Mouse (Mus musculus) cerebellum, postnatal 25 days (tissue): ENCODE results near the gene Enc1.
"Not testable (repeated sequence)": the region's sequence is repeated elsewhere in the genome, so short reads cannot be mapped to it uniquely, and the experiment has no call there.

Experiments used
- DNase-seq, 2 experiments: peaks; one replicate each; pipeline ENCODE4 v3.0.0; 2021; ENCODE audit warnings: mixed read lengths in 2 of 2

Enc1 gene

DNA sequence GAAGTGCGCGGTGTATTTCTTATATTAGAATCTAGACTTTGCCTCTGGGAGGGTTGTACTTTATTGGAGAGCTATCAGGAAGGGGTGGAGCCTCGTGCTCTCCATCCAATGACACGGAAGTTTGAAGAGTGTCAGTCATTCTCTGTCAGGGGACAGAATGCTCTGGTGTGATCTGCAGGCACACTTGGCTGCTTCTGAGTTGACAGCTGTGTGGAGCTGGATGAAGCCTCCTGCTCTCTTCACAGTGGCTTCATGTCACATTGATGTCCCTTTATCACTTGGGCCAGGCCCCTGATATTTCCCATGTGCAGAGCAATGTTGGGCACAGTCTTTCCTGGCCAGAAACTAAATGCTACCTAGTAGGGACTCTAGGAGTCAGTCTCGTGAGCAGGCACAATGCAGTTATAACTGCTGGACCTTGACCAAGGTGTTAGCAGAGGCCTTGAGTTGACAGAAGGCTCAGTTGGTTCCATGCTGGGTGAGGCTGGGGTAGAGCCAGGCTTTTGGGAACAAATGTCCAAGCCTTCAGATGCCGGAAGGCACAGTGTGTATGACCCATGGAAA lies 12.6 kb downstream of the Enc1 start:
- DNase-seq = peak; percentile 70 to 78

DNA sequence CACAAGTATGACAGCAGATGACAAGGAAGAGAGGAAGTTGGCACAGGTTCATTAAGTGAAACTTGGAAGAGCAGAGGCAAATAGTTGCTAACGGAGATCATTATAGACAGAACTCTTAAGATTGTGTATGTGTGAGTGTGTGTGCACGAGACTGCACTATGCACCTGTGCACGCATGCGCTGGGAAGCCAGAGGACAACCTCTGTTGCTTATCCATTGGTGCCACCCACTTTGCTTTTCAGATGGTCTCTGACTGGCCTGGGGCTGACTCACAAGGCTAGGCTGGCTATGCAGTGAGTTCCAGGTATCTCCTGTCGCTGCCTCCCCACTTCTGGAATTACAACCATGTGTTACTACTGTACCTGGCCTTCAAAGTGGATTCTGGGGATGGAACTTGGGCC lies 13.1 kb downstream of the Enc1 start:
- no peak for DNase-seq

DNA sequence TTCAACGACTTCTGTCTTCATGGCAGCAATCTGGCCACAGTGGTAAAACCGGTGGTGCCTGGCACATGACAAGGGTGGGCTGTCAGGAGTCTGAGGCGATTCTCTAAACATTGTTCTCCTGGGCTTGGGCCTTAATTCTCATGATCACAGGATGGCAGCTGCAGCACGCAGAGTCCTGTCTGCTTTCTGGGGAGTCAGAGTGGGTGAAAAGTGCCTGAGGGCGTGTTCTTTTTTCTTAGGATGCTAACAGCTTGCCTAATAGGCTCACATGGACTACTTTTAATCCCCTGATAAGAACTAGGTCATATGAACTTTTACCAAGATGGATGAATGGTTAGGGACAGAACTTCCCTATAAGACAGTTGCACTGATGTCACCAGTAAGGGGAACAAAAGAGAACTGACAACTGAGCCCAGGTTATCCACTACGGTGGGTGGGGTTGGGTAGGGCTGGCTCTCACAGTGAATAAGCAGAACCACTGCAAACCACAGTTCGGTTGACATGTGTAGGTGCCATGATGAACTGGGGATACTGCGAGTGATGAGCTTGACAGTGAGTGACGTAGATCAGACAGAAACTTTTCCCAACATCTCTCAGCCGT lies 13.8 kb downstream of the Enc1 start:
- no peak for DNase-seq

DNA sequence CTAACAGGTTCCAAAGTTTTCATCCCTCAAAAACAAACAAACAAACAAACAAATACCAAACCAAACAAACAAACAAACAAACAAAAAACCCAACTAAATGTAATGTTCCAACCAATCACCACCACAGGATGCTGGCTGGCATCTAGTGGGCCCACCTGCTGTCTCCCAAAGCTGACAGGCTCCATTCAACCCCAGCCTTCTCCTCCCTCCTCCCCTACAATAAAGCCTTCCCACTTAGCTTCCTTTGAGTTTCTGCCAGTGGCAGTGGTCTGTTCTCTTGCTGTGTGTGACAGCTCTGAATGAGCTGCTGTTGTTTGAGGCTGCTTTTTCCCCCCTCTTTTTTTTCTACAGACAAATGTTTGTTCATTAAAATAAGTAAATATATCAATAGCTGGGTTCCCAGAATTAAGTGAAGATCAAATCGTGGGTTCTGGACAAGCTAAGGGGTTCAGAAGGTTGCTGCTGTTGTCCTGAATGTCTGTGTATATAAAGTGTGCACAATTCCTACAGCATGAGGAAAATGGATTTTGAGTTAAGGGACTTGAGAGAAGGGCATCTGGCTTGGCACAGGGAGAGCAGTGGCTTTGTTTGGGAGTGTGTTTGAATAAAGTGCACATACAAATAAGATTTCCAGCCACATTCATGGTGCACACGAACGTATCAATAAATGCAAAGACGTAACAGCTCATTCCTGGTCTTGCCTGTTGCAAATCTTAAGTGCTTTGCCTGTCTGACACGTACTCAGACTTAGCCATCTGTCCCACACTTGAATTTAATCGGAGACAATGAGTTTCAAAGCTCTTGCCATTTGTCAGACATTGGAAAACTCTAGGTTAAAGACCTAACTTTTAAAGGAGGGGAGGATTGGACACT lies 15.3 kb downstream of the Enc1 start:
- DNase-seq = no peak

DNA sequence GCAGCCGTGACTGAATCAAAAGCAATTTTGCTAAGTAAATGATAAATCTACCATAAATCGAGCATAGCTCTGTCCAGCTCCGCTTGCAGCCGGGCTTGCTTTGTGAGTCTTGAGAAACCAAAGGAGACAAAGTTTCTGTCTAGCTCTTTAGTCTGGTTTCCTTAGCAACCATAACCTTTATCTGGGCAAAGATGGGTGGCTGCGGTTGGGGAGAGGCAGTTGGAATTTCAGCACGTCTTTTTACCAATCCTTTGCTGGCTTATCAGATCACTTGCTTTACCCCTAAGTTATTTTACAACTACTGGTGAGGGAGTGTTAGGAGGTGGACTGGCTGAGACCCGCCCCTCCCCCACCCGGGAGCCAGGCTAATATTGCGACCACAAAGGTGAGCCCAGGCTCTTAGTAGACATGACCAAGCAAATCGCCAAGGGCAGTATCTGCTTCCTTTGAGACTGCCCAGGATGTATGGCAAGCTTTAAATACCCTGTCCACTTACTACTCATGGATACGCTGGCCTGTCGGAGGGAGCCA lies 16.0 kb downstream of the Enc1 start:
- DNase-seq = no peak

DNA sequence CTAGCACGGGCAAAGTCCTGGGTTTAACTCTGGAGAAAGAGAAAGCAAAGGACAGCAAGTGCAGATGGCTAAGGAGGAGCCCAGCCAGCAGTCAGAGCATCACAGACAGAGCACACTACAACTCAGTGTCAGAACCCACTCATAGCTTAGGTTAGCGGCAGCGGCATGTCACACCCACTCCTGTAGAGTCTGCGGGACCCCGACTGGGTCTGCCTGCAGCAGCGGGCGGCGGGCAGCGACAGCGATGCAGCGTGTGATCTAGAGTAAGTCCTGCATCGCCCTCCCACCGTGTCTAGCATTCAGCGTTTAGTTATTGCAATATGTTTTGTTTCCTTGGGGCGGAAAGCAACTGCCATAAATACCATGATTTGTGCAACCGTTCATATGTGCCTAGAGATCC lies 18.4 kb downstream of the Enc1 start:
- DNase-seq = no peak

DNA sequence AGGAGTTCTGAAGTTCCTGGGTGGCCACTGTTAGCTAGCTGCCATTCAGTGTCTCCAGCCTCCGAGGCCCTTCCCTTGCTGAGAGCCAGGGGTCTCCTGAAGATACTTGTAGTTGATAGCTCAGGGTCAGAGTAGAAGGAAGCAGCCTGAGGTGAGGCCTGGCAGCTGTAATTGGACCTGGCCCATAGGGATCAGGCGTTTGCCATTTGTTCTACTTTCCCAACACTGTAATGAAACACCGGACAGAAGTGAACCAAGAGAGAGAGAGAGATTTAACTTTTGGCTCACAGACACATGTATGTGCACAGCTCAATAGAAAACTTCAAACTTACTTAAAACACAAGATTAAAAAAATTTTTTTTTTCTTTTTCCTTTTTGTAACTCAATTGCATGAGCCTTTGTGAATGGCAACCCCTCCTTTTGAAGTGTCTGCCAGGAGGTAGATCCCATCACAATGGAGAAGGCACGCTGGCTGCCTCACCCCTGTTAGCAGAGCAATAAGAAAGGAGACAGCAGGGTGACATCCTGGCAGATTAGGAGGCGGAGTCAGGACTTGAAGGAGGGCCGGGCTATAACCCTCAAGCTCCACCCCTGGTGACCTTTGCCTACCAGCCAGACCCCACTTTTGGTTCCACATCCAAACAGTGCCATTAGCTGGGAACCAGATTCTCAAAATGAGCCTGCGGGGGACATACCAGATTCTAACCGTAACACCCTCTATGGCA lies 19.7 kb downstream of the Enc1 start:
- DNase-seq = no peak

DNA sequence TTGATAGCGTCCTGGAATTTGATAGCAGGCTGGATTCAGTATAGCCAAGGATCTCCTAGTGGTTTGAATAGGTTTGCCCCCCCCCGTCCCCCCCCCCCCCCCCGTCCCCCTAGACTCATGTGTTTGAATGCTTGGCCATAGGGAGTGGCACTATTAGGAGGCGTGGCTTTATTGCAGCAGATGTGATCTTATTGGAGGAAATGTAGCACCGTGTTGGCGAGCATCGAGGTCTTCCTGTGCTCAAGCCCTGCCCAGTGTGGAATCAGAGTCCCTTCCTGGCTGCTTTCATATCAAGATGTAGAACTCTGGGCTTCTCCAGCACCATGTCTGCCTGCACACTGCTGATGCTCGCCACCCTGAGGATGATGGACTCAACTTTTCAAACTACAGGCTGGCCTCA lies 20.6 kb downstream of the Enc1 start:
- DNase-seq = no peak

DNA sequence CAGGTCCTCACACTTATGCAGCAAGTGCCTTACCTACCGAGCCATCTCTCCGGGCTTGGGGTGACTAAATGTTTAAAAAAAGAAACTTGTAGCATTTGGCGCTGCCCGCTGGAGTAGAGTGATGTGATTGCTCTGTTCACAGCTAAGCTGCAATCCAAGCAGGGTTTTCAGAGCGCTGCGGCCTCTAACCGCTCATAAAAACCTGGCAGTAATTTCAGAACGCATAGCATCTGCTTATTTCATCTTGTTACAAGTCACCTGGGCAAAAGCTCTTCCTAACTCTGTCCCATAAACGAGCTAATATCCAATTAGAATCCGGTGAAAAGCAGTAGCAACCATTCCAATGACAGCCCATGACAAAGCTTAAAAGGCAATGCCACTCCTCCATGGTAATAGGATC lies 21.8 kb downstream of the Enc1 start:
- DNase-seq = no peak

DNA sequence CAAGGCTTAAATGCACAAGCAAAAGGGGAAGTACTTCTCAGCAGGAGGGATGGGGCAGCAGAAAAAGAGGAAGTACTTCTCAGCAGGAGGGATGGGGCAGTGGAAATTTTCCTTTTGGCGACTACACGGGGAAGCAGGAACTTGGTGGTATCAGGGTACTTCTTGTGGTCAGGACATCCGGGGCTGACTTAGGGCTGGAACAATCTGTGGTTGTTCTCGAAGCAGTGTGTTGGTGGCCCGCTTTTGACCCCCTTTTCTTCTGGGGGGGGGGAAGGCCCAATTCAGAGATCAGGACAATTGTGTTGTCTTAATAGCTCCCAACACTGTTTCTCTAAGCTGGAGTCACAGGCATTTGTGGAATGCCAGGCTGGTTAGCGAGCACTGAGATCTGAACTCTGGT lies 24.6 kb downstream of the Enc1 start:
- DNase-seq = not testable (repeated sequence)

DNA sequence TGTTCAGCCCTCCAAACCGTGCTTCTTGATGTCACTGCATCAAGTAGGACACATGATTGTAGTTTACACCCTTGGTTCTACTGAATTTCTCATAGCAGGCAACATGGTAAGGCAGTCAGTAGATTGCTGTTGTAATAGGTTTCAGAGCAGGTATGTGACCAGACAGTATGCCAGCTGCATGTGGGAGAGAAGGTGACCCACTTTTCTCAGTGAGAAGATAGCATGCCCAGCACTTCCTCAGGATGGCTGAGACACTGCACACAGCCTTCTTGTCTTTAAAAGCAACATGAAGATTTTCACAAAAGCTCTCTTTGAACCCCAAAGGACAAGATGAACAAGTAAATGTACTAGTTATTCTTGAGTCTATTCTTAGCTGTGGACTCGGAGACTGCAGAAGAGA lies 29.8 kb downstream of the Enc1 start:
- no peak for DNase-seq

DNA sequence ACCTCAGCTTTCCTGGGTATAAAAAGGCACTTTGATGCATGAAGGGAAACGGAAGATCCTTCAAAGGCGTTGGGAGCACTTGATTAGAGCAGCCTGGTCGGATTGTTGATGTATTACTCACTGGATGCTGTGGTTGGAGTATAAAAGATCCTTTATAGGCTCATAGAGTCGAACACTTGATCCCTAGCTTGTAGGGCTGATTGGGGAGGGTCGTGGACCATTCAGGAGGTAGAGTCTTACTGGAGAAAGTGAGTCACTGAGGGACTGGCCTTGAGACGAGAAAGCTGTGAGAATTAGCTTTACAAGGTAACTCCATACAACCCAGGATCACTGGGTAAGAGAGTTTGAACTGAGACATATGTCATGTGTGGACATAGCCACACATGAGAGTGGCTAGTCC lies 30.7 kb downstream of the Enc1 start:
- no peak for DNase-seq

DNA sequence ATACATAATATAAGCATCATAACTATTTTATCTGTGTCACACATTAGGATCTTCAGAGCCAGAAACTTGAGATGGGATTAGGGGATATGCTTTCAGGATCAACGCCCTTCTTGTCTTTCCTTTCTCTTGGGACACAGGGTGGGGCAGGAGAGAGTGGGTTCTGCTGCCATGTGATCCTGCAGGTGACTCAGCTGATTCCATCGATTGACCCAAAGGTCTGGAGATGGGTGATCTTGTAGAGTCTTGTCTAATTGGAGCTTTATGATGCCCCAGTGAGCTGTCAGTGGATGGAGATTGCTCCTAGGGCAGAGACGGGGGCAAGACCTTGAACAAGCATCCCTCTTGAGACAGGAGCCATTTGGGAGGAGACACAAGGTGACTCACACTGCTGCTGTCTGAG lies 33.9 kb downstream of the Enc1 start:
- no peak for DNase-seq

DNA sequence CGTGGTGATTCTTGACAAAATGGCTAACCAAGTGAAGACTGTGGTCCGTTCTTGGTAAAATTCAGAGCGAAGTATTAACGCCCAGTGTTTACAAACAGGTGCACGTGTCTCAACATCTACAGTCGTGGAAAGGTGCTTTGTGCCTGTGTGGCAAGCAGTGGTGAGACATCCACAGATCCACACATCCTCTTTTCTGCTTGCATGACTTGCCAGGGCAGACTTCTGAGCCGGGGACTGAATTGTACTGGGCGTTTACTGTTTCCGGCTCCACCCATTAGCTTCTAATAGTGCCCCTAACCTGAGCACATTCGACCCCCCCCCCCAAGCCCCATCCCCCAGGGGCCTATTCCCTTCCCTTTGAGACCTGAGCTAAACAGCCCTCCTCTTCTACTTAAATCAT lies 34.6 kb downstream of the Enc1 start:
- no peak for DNase-seq

DNA sequence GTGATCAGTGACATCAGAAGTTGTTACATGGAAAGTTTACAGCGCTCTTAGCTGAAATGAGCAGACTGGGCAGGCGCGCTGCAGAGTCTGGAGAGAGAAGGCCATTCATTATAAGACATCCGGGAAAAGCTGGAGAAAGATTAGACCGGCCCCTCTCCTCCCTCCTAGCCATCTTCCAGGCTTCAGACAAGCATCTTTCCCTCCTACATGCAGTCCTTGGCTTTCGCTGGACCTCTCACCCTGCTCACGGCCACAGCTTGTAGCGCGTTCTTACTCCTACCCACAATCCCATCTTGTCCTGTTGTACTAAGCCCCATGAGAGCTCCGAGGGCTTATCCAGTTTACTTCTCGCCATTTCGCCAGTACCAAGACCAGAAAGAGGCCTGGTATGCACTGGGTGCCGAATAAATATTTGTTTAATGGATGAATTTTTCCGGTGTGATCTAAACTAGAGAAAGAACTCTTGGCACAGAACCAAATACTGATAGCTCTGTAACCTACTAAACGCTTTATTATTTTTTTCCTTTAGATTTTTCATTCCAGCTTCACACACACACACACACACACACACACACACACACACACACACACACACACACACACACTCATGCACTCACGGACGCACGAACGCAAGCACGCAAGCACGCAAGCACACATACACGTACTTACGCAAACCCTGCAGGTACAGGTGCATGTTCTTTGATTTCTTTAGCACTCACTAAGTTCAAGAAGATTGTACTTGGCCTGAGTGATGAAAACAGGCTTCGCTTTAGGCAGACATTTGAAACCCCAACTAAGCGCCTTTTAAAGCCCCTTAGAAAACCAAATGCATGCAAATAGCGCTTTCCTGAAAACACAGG lies 41.4 kb downstream of the Enc1 start:
- DNase-seq = no peak

DNA sequence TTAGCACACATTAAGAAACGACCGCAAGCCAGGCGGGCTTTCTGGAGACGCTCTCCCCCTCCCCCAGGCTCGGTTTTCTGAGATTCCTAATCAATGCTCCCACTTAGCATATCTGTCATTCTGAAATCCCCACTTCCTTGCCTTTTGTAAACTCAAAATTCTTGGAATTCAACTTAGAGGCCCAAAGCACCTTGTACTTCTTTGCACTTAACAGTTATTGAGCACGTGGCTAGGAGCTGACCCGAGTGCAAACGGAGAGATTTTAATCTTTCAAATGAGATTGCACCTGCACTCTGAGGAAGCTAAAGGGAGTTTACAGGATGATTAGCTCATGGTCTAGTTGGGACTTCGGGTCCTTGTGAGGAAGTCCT lies 42.0 kb downstream of the Enc1 start:
- no peak for DNase-seq

DNA sequence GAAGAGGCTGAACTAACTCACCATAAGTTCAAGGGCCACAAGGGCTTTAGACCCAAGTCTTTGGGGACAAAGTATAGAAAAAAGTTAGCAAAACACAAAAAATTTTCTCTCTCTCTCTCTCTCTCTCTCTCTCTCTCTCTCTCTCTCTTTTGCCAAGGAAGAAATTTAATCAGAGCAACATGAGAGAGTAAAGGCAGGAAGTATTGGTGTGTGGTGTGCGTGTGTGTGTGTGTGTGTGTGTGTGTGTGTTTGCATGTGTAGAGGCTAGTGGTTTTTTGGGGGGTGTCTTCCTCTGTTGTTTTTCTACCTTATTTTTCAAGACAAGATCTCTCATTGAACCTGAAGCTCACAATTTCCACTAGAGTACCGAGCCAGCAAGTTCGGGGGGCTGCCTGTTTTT lies 46.1 kb downstream of the Enc1 start:
- no peak for DNase-seq

DNA sequence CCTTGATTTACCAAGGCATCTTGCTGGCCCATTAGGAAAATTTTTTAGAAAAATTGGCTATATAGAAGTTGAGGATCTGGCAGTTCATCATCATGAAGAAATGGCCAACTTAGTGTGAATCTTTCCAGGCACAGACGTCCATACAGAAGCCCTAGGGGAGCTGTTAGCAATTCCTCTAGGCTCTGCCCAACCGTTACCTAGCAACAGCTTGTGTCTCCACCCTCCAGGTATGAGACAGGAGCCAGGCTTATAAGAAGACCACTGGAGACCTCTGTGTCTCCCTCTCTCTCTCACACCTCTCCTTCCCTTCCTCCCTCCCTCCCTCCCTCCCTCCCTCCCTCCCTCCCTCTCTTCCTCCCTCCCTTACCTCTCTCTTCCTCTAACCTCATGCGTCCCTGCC lies 49.8 kb downstream of the Enc1 start:
- no peak for DNase-seq

DNA sequence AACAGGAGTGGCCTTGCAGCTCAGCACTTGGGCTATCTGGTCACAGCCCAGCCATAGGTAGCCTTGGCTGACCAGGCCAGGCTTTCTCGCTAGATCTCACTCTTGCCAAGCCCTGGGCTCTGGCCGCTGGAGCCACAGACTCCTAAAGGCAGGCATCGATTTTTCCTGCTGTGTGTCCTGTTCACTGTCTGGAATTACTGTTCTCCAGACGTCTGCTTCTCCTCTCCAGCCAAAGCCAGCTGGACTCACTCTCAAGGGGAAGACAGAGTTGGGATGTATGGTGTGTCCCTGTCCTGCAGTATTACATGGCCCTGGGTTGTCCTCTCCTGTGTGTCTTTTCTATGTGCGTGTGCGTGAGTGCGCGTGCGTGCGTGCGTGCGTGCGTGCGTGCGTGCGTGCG lies 50.4 kb downstream of the Enc1 start:
- peak in 1 of 2 experiments; percentile 5 for DNase-seq

DNA sequence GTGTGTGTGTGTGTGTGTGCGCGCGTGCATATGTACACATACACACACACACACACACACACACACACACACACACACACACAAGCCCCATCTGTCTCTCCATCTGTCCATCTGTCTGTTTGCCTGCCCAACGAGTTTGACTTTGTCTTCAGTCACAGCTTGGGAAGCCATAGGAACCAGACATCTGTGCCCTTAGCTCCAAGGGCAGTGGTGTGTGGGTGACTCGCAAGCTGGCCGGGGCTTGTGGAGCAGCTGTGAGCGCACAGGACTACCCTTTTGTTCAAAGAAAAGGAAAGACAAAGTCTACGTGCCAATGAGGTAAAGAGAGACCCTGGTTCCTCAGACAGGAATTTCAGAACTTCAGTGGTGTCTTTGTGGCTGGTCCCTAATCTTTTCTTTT lies 51.1 kb downstream of the Enc1 start:
- DNase-seq = peak in 1 of 2 experiments; percentile 7

DNA sequence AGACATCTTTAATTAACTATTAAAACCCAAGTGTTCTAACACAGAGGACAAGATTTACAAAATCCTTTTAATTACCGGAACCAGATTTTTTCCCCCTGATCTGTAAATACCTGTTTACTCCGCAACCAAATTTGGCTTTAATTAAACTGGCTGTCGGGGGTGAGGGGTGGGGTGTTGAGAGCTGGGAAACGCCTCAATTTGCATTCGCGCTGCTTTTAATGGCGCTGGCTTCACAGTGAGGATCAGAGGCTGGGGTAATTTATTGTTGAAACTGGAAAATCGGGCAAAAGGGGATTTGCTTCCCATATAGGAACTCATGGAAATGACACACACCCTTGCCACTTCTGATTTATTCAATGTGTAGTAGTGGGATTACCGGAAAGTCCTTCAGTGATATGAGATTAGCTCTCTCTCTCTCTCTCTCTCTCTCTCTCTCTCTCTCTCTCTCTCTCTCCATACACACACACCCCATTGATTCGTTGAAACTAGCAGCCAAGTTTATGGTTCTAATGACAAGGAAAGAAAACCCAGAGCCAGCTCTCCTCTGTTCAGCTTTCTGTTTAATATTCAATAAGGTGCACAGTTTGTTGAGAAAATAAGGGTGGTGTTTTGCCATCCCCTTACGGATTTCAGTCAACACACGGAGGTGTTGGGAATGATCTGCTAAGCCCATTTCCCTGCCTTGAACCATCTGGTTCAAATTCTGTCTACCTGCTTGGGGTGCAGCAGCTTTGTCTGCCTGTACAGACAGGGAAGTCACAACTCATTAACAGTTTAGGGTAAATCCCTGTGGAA lies 51.7 kb downstream of the Enc1 start:
- no peak for DNase-seq
